Mouse (Mus musculus): ENCODE measurements at regions not wholly inside any gene's neighbourhood (a gene's known extent, or its start where the extent isn't known, plus 50 kb on each side); places are given as distances from the start of the nearest gene placed in this dataset.

GRCm38 (mm10) chr17:47194463-47195012 lies 174.1 kb upstream of the Mrps10 start:
- intact Hi-C loops (cut with DNase I): no loop called here
- DNase-seq (ENCODE audit: low spot score in 2 of 2): no peak

- DNase-seq (ENCODE audit: low spot score in 2 of 2): no peak
- intact Hi-C loops (cut with DNase I): no loop called here
These were observed 177.3 kb upstream of the Mrps10 start for GRCm38 (mm10) chr17:47191416-47191815.

- no peak for DNase-seq (ENCODE audit: low spot score in 2 of 2)
- intact Hi-C loops (cut with DNase I): no loop called here
These were observed 178.9 kb upstream of the Mrps10 start for GRCm38 (mm10) chr17:47189770-47190169.

GRCm38 (mm10) chr17:47184148-47184547 lies 173.8 kb upstream of the Ubr2 start:
- intact Hi-C loops (cut with DNase I): no loop called here
- DNase-seq (ENCODE audit: low spot score in 2 of 2): no peak

GRCm38 (mm10) chr17:47182118-47182517 lies 171.8 kb upstream of the Ubr2 start:
- intact Hi-C loops (cut with DNase I): no loop called here
- DNase-seq (ENCODE audit: low spot score in 2 of 2): no peak

- intact Hi-C loops (cut with DNase I): loop anchor here (5.0 kb wide), 1 partner anchor 37 kb away; no protein-coding TSS in a partner anchor
These were observed 169.1 kb upstream of the Ubr2 start for GRCm38 (mm10) chr17:47179410-47179809.

GRCm38 (mm10) chr17:47178705-47179104 lies 168.3 kb upstream of the Ubr2 start:
- intact Hi-C loops (cut with DNase I): loop anchor here (5.0 kb wide), 1 partner anchor 36 kb away; no protein-coding TSS in a partner anchor
- DNase-seq (ENCODE audit: low spot score in 2 of 2): no peak

More at GRCm38 (mm10) chr17:47179410-47179809, 169.1 kb upstream of the Ubr2 start:
- DNase-seq (ENCODE audit: low spot score in 2 of 2): no peak

- intact Hi-C loops (cut with DNase I): loop anchor here (5.0 kb wide), 1 partner anchor 35 kb away; no protein-coding TSS in a partner anchor
- DNase-seq (ENCODE audit: low spot score in 2 of 2): peak in 1 of 2 experiments; percentile 43
These were observed 167.4 kb upstream of the Ubr2 start for GRCm38 (mm10) chr17:47177671-47178246.

GRCm38 (mm10) chr17:47176328-47176727 lies 166.0 kb upstream of the Ubr2 start:
- intact Hi-C loops (cut with DNase I): loop anchor here (5.0 kb wide), 1 partner anchor 34 kb away; no protein-coding TSS in a partner anchor
- no peak for DNase-seq (ENCODE audit: low spot score in 2 of 2)

GRCm38 (mm10) chr17:47174748-47175215 lies 164.4 kb upstream of the Ubr2 start:
- DNase-seq (ENCODE audit: low spot score in 2 of 2): peak; percentile 64 to 77
- intact Hi-C loops (cut with DNase I): loop anchor here (5.0 kb wide), 1 partner anchor 32 kb away; no protein-coding TSS in a partner anchor

GRCm38 (mm10) chr17:47171801-47172200 lies 161.4 kb upstream of the Ubr2 start:
- intact Hi-C loops (cut with DNase I): no loop called here
- no peak for DNase-seq (ENCODE audit: low spot score in 2 of 2)

GRCm38 (mm10) chr17:47170978-47171593 lies 160.7 kb upstream of the Ubr2 start:
- intact Hi-C loops (cut with DNase I): no loop called here
- DNase-seq (ENCODE audit: low spot score in 2 of 2): no peak

GRCm38 (mm10) chr17:47168105-47168504 lies 157.7 kb upstream of the Ubr2 start:
- DNase-seq (ENCODE audit: low spot score in 2 of 2): no peak
- intact Hi-C loops (cut with DNase I): no loop called here

- DNase-seq (ENCODE audit: low spot score in 2 of 2): no peak
- intact Hi-C loops (cut with DNase I): no loop called here
These were observed 153.5 kb upstream of the Ubr2 start for GRCm38 (mm10) chr17:47163677-47164340.

GRCm38 (mm10) chr17:47162459-47162858 lies 152.1 kb upstream of the Ubr2 start:
- intact Hi-C loops (cut with DNase I): no loop called here

GRCm38 (mm10) chr17:47156237-47156636 lies 145.9 kb upstream of the Ubr2 start:
- no peak for DNase-seq (ENCODE audit: low spot score in 2 of 2)
- intact Hi-C loops (cut with DNase I): no loop called here

More at GRCm38 (mm10) chr17:47162459-47162858, 152.1 kb upstream of the Ubr2 start:
- no peak for DNase-seq (ENCODE audit: low spot score in 2 of 2)

GRCm38 (mm10) chr17:47151557-47152278 lies 141.4 kb upstream of the Ubr2 start:
- intact Hi-C loops (cut with DNase I): no loop called here
- peak in 1 of 2 experiments; percentile 42 for DNase-seq (ENCODE audit: low spot score in 2 of 2)

GRCm38 (mm10) chr17:47151193-47151556 lies 140.8 kb upstream of the Ubr2 start:
- intact Hi-C loops (cut with DNase I): no loop called here
- DNase-seq (ENCODE audit: low spot score in 2 of 2): peak in 1 of 2 experiments; percentile 36

GRCm38 (mm10) chr17:47150636-47151035 lies 140.3 kb upstream of the Ubr2 start:
- no peak for DNase-seq (ENCODE audit: low spot score in 2 of 2)
- intact Hi-C loops (cut with DNase I): no loop called here

- no peak for DNase-seq (ENCODE audit: low spot score in 2 of 2)
- intact Hi-C loops (cut with DNase I): no loop called here
These were observed 139.3 kb upstream of the Ubr2 start for GRCm38 (mm10) chr17:47149662-47150061.
